Mouse (Mus musculus): ENCODE measurements around the gene Dlgap4.

DNA sequence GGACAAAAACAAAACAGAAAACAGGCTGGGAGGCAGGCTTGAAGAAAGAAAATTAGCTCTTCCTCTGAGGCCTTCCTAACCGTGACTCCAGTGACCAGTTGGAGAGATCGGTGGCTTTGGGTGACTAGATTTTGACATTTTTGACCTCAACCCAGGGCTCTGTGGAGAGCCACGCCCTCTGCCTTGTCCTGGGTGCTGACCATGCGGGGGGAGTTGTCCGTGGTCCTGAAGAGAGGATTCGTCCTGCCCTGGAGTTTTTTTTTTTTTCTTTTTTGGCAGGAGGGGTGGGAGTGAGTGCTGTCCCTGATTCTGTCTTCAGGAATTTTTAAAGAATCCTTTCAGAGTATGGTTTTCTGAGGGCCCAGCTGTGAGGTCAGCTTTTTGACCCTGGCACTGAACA, 63.4 kb downstream of the Dlgap4 start:
- TF ChIP-seq EP300 (IDR thresholded peaks at IDR 0.05; ENCODE audit: low read depth in 1 of 2, low read length in 2 of 2) (no peak), CTCF (IDR thresholded peaks at IDR 0.05 in 2 of 3, conservative IDR thresholded peaks at IDR 0.05 in 1 of 3; ENCODE audit: control insufficient read depth in 1 of 3, insufficient read depth in 1 of 3, low read depth in 2 of 3, low read length in 3 of 3, poor library complexity in 1 of 3, severe bottlenecking in 1 of 3) (no peak), JUND (IDR thresholded peaks at IDR 0.05; ENCODE audit: low read depth, low read length) (no peak), ELF1 (IDR thresholded peaks at IDR 0.05; ENCODE audit: low read depth, low read length) (no peak), GABPA (IDR thresholded peaks at IDR 0.05; ENCODE audit: low read depth, low read length) (no peak), POLR2A (IDR thresholded peaks at IDR 0.05; ENCODE audit: control insufficient read depth in 1 of 2, insufficient read depth in 1 of 2, low read depth in 1 of 2, low read length in 2 of 2, poor library complexity in 1 of 2) (no peak), MXI1 (IDR thresholded peaks at IDR 0.05; ENCODE audit: low read depth, low read length) (peak; percentile 87), MAZ (IDR thresholded peaks at IDR 0.05; ENCODE audit: low read depth, low read length) (no peak)
